Mouse (Mus musculus): ENCODE data around the gene Vmn1r179. TPM values are rescaled to one million over a fixed set of nuclear protein-coding genes. Genes with fewer than 3 reads are reported as not detected.
"Not testable (repeated sequence)": the region's sequence is repeated elsewhere in the genome, so short reads cannot be mapped to it uniquely, and the experiment has no call there.

Gene Vmn1r179
- not detected in 2 replicates for polyA plus RNA-seq (2016; fragmentation: Nextera tagmentation; extraction: Ambion mirVana)

GRCm38 (mm10) chr7:23926678-23927077 is at the start of gene Vmn1r179:
Gene Vmn1r179 (plus strand): TSS chr7:23926978.
- Histone ChIP-seq H3K4me2 (replicated peaks) (no peak within 1 kb of the TSS), H3K4me3 (no peak within 1 kb of the TSS), H3K36me3 (no peaks in the 10 kb centered on the region), H3K9ac (no peak within 1 kb of the TSS), H3K9me3 (replicated peaks) (peaks cover 37% of the 10 kb centered on the region), H3K4me1 (no peaks in the 10 kb centered on the region), H3K27ac (no peak within 1 kb of the TSS), H3K27me3 (no peaks in the 10 kb centered on the region)
- ATAC-seq (ENCODE audit: low FRiP score), result no peak
- WGBS, result 42% methylated on average over 2 of the region's 2 CpGs

- Histone ChIP-seq H3K4me3 (no peak within 1 kb of the TSS), H3K4me1 (no peaks in the 10 kb centered on the region), H3K36me3 (no peaks in the 10 kb centered on the region), H3K4me2 (replicated peaks) (no peak within 1 kb of the TSS), H3K9me3 (replicated peaks) (peaks cover 40% of the 10 kb centered on the region), H3K27me3 (no peaks in the 10 kb centered on the region), H3K9ac (no peak within 1 kb of the TSS), H3K27ac (no peak within 1 kb of the TSS)
- 95% methylated on average over 1 of the region's 1 CpGs for WGBS
- ATAC-seq (ENCODE audit: low FRiP score), result no peak
Observed at GRCm38 (mm10) chr7:23891709-23892108, 35.1 kb upstream of the Vmn1r179 start, which contains the start of gene Vmn1r178. Gene Vmn1r178 (plus strand): TSS chr7:23892009.

- Histone ChIP-seq H3K36me3 (no peaks in the 10 kb centered on the region), H3K4me1 (no peaks in the 10 kb centered on the region), H3K9me3 (replicated peaks) (peaks cover 16% of the 10 kb centered on the region; the same call in 1 of the 2 replicates), H3K4me3 (no peak within 1 kb of the TSS), H3K9ac (no peak within 1 kb of the TSS), H3K4me2 (replicated peaks) (no peak within 1 kb of the TSS), H3K27me3 (no peaks in the 10 kb centered on the region), H3K27ac (no peak within 1 kb of the TSS)
- no peak for ATAC-seq (ENCODE audit: low FRiP score)
Observed at GRCm38 (mm10) chr7:23950332-23950731, 23.6 kb downstream of the Vmn1r179 start, which contains the start of gene Vmn1r180. Gene Vmn1r180 (plus strand): TSS chr7:23950632.

- peaks cover 39% of the 10 kb centered on the region for H3K9me3 ChIP-seq (replicated peaks)
Observed at GRCm38 (mm10) chr7:23968044-23968443, 41.3 kb downstream of the Vmn1r179 start.

GRCm38 (mm10) chr7:23974315-23974714 is 47.5 kb downstream of the Vmn1r179 start, which contains the start of gene Vmn1r181:
Gene Vmn1r181 (plus strand): TSS chr7:23974615.
- not testable (repeated sequence) for H3K36me3 ChIP-seq; H3K4me3 ChIP-seq; H3K27ac ChIP-seq; H3K4me1 ChIP-seq; H3K9ac ChIP-seq; ATAC-seq (ENCODE audit: low FRiP score); H3K27me3 ChIP-seq; H3K4me2 ChIP-seq (replicated peaks)
- 80% methylated on average over 9 of the region's 9 CpGs for WGBS
- H3K9me3 ChIP-seq (replicated peaks), result peaks cover 35% of the 10 kb centered on the region

More at GRCm38 (mm10) chr7:23968044-23968443, 41.3 kb downstream of the Vmn1r179 start:
- not testable (repeated sequence) for H3K27ac ChIP-seq; H3K4me2 ChIP-seq (replicated peaks); H3K36me3 ChIP-seq; H3K9ac ChIP-seq; ATAC-seq (ENCODE audit: low FRiP score); H3K4me1 ChIP-seq; H3K4me3 ChIP-seq; H3K27me3 ChIP-seq
- 57% methylated on average over 3 of the region's 3 CpGs for WGBS

Other genes with a start within 250 kb of the Vmn1r179 start
- not detected in 2 replicates for gene Vmn1r173, start 226.3 kb upstream of the Vmn1r179 start, polyA plus RNA-seq (2016; fragmentation: Nextera tagmentation; extraction: Ambion mirVana)
- not detected in 2 replicates for gene Vmn1r174, start 174.7 kb upstream of the Vmn1r179 start, polyA plus RNA-seq (2016; fragmentation: Nextera tagmentation; extraction: Ambion mirVana)
- gene Vmn1r175, start 116.3 kb upstream of the Vmn1r179 start, polyA plus RNA-seq (2016; fragmentation: Nextera tagmentation; extraction: Ambion mirVana), result not detected in 2 replicates
- gene Vmn1r176, start 89.6 kb upstream of the Vmn1r179 start, polyA plus RNA-seq (2016; fragmentation: Nextera tagmentation; extraction: Ambion mirVana), result not detected in 2 replicates
- not detected in 2 replicates for gene Vmn1r177, start 60.5 kb upstream of the Vmn1r179 start, polyA plus RNA-seq (2016; fragmentation: Nextera tagmentation; extraction: Ambion mirVana)
- not detected in 2 replicates for gene Vmn1r178, start 35.0 kb upstream of the Vmn1r179 start, polyA plus RNA-seq (2016; fragmentation: Nextera tagmentation; extraction: Ambion mirVana)
- gene Vmn1r180, start 23.7 kb downstream of the Vmn1r179 start, polyA plus RNA-seq (2016; fragmentation: Nextera tagmentation; extraction: Ambion mirVana), result not detected in 2 replicates
- not detected in 2 replicates for gene Vmn1r181, start 47.6 kb downstream of the Vmn1r179 start, polyA plus RNA-seq (2016; fragmentation: Nextera tagmentation; extraction: Ambion mirVana)
- not detected in 2 replicates for gene V1rd19, start 74.7 kb downstream of the Vmn1r179 start, polyA plus RNA-seq (2016; fragmentation: Nextera tagmentation; extraction: Ambion mirVana)
- gene Vmn1r183, start 126.3 kb downstream of the Vmn1r179 start, polyA plus RNA-seq (2016; fragmentation: Nextera tagmentation; extraction: Ambion mirVana), result not detected in 2 replicates
- 32.4 and 32.5 TPM in 2 replicates for gene Zfp180, start 154.9 kb downstream of the Vmn1r179 start, polyA plus RNA-seq (2016; fragmentation: Nextera tagmentation; extraction: Ambion mirVana)
- 7.6 and 9.3 TPM in 2 replicates for gene Zfp112, start 185.3 kb downstream of the Vmn1r179 start, polyA plus RNA-seq (2016; fragmentation: Nextera tagmentation; extraction: Ambion mirVana)
- 19.2 TPM in 2 replicates for gene Zfp235, start 207.2 kb downstream of the Vmn1r179 start, polyA plus RNA-seq (2016; fragmentation: Nextera tagmentation; extraction: Ambion mirVana)
- gene Zfp114, start 248.1 kb downstream of the Vmn1r179 start, polyA plus RNA-seq (2016; fragmentation: Nextera tagmentation; extraction: Ambion mirVana), result 4.8 and 5.2 TPM in 2 replicates